Mouse (Mus musculus) myocyte (in vitro differentiated cells): ENCODE measurements around the gene Gch1. TPM values are rescaled to one million over a fixed set of nuclear protein-coding genes. Genes with fewer than 3 reads are reported as not detected.

Experiments
- H3K27me3 ChIP-seq: one replicate; pipeline ENCODE4 v1.6.1; 2011; ENCODE audit not compliant: control insufficient read depth, insufficient read depth, insufficient read length
- H3K36me3 ChIP-seq: one replicate; pipeline ENCODE4 v1.6.1; 2011; ENCODE audit not compliant: control insufficient read depth, insufficient read depth
- H3K4me2 ChIP-seq: one replicate; pipeline ENCODE4 v1.6.1; 2011; ENCODE audit warnings: low read depth, control low read depth
- H3K4me3 ChIP-seq: one replicate; pipeline ENCODE4 v1.5.1; 2011; ENCODE audit warnings: mild to moderate bottlenecking, control low read depth, moderate library complexity
- H3K79me2 ChIP-seq: one replicate; pipeline ENCODE4 v1.6.1; 2011; ENCODE audit not compliant: control insufficient read depth, insufficient read depth
- H3ac ChIP-seq: one replicate; pipeline ENCODE4 v1.6.1; 2011; ENCODE audit not compliant: control insufficient read depth, insufficient read length
- CEBPB ChIP-seq: IDR thresholded peaks from 2 replicates; pipeline ENCODE4 v1.6.1; 2011; ENCODE audit warnings: mild to moderate bottlenecking, moderate library complexity; ENCODE audit not compliant: poor library complexity, insufficient read depth, severe bottlenecking
- E2F4 ChIP-seq: IDR thresholded peaks from one replicate; pipeline ENCODE4 v1.6.1; 2011; ENCODE audit warnings: mild to moderate bottlenecking, control low read depth, moderate library complexity; ENCODE audit not compliant: insufficient read depth
- MAX ChIP-seq: IDR thresholded peaks from one replicate; pipeline ENCODE4 v1.6.1; 2011; ENCODE audit warnings: low read depth, mild to moderate bottlenecking, control low read depth
- MYOD1 ChIP-seq, 3 experiments: IDR thresholded peaks; one replicate each; pipeline ENCODE4 v1.6.1; 2011; ENCODE audit warnings: control low read depth in 2 of 3, low read depth in 2 of 3, mild to moderate bottlenecking in 2 of 3, moderate library complexity in 1 of 3; ENCODE audit not compliant: insufficient read length in 2 of 3, control insufficient read depth in 1 of 3
- MYOG ChIP-seq, 3 experiments: IDR thresholded peaks; one replicate each; pipeline ENCODE4 v1.6.1; 2011; ENCODE audit warnings: control low read depth in 2 of 3, low read depth in 2 of 3, mild to moderate bottlenecking in 2 of 3; ENCODE audit not compliant: insufficient read length in 2 of 3, control insufficient read depth in 1 of 3, insufficient read depth in 1 of 3
- POLR2A ChIP-seq: IDR thresholded peaks from one replicate; pipeline ENCODE4 v1.6.1; 2011; ENCODE audit warnings: low read depth, mild to moderate bottlenecking, control low read depth, moderate library complexity; ENCODE audit not compliant: insufficient read length
- POLR2AphosphoS2 ChIP-seq: IDR thresholded peaks from one replicate; pipeline ENCODE4 v1.6.1; 2011; ENCODE audit warnings: low read depth, control low read depth; ENCODE audit not compliant: insufficient read length
- REST ChIP-seq: IDR thresholded peaks from one replicate; pipeline ENCODE4 v1.6.1; 2011; ENCODE audit warnings: mild to moderate bottlenecking, control low read depth, moderate library complexity; ENCODE audit not compliant: insufficient read depth, insufficient read length
- SRF ChIP-seq: IDR thresholded peaks from one replicate; pipeline ENCODE4 v1.6.1; 2011; ENCODE audit warnings: low read depth; ENCODE audit not compliant: control insufficient read depth, insufficient read length
- TCF12 ChIP-seq: IDR thresholded peaks from one replicate; pipeline ENCODE4 v1.6.1; 2011; ENCODE audit warnings: mild to moderate bottlenecking, control low read depth; ENCODE audit not compliant: poor library complexity, insufficient read depth, severe bottlenecking
- TCF3 ChIP-seq: IDR thresholded peaks from one replicate; pipeline ENCODE4 v1.6.1; 2011; ENCODE audit warnings: low read depth, control low read depth; ENCODE audit not compliant: insufficient read length
- USF1 ChIP-seq: IDR thresholded peaks from one replicate; pipeline ENCODE4 v1.6.1; 2011; ENCODE audit warnings: low read depth, mild to moderate bottlenecking, control low read depth, moderate library complexity
- polyA plus RNA-seq: library from polyadenylated mRNA; unstranded; fragments of >200 nt; fragmentation: generic; extraction: Trizol; gene quantifications from one replicate; pipeline ENCODE4 v1.2.1, GENCODE M21; 2012; ENCODE audit warnings: missing spikeins

Gene Gch1
- 15.0 TPM for polyA plus RNA-seq

- TF ChIP-seq POLR2AphosphoS2, result peak; percentile 87
- TF ChIP-seq CEBPB, result no peak
- TF ChIP-seq MYOD1 (IDR thresholded peaks at IDR 0.05; ENCODE audit: control insufficient read depth in 1 of 3, insufficient read length in 2 of 3, low read depth in 2 of 3), result no peak
- peak; percentile 90 for TF ChIP-seq POLR2A
- Histone ChIP-seq H3ac (peak within 1 kb of the TSS; percentile 38), H3K27me3 (no peaks in the 10 kb centered on the region), H3K4me2 (peak within 1 kb of the TSS; percentile 80), H3K4me3 (peak within 1 kb of the TSS; percentile 51), H3K79me2 (peaks cover 5% of the 10 kb centered on the region), H3K36me3 (no peaks in the 10 kb centered on the region)
These were observed at the start of gene Gch1 for GRCm38 (mm10) chr14:47188848-47189634. Gene Gch1, minus strand, starts transcription at chr14:47189413.

GRCm38 (mm10) chr14:47237286-47237685 is 48.1 kb upstream of the Gch1 start:
- TF ChIP-seq POLR2AphosphoS2 (no peak), E2F4 (no peak), MAX (no peak), REST (no peak), MYOG (IDR thresholded peaks at IDR 0.05; ENCODE audit: control insufficient read depth in 1 of 3, insufficient read depth in 1 of 3, insufficient read length in 2 of 3, low read depth in 2 of 3) (no peak)
- H3K4me2 ChIP-seq, result no peak overlapping the region
- H3K4me3 ChIP-seq, result no peak overlapping the region
- H3ac ChIP-seq, result no peak overlapping the region
- H3K27me3 ChIP-seq, result no peaks in the 10 kb centered on the region
- H3K36me3 ChIP-seq, result no peaks in the 10 kb centered on the region
- H3K79me2 ChIP-seq, result no peaks in the 10 kb centered on the region

GRCm38 (mm10) chr14:47236491-47236890 is 47.3 kb upstream of the Gch1 start:
- H3K4me2 ChIP-seq, result no peak overlapping the region

GRCm38 (mm10) chr14:47234526-47235250 is 45.5 kb upstream of the Gch1 start:
- TF ChIP-seq POLR2A (no peak), MAX (no peak), REST (no peak), SRF (no peak), USF1 (no peak), MYOG (IDR thresholded peaks at IDR 0.05; ENCODE audit: control insufficient read depth in 1 of 3, insufficient read depth in 1 of 3, insufficient read length in 2 of 3, low read depth in 2 of 3) (no peak), TCF3 (no peak), POLR2AphosphoS2 (no peak), MYOD1 (IDR thresholded peaks at IDR 0.05; ENCODE audit: control insufficient read depth in 1 of 3, insufficient read length in 2 of 3, low read depth in 2 of 3) (no peak), E2F4 (no peak), TCF12 (no peak), CEBPB (no peak)
- no peak overlapping the region for H3K4me2 ChIP-seq
- no peak overlapping the region for H3ac ChIP-seq
- H3K4me3 ChIP-seq, result no peak overlapping the region
- no peaks in the 10 kb centered on the region for H3K36me3 ChIP-seq
- no peaks in the 10 kb centered on the region for H3K27me3 ChIP-seq
- no peaks in the 10 kb centered on the region for H3K79me2 ChIP-seq

More at GRCm38 (mm10) chr14:47236491-47236890, 47.3 kb upstream of the Gch1 start:
- Histone ChIP-seq H3K27me3 (no peaks in the 10 kb centered on the region), H3K4me3 (no peak overlapping the region), H3K36me3 (no peaks in the 10 kb centered on the region), H3K79me2 (no peaks in the 10 kb centered on the region), H3ac (no peak overlapping the region)
- TF ChIP-seq MYOD1 (IDR thresholded peaks at IDR 0.05; ENCODE audit: control insufficient read depth in 1 of 3, insufficient read length in 2 of 3, low read depth in 2 of 3) (no peak), E2F4 (no peak), MYOG (IDR thresholded peaks at IDR 0.05; ENCODE audit: control insufficient read depth in 1 of 3, insufficient read depth in 1 of 3, insufficient read length in 2 of 3, low read depth in 2 of 3) (no peak), REST (no peak), TCF12 (no peak), USF1 (no peak), CEBPB (no peak), POLR2AphosphoS2 (no peak), TCF3 (no peak), SRF (no peak), POLR2A (no peak), MAX (no peak)
